Mouse (Mus musculus) heart, embryonic 11.5 days (tissue): ENCODE results near the gene Inpp4b. TPM values are rescaled to one million over a fixed set of nuclear protein-coding genes. Genes with fewer than 3 reads are reported as not detected.

Source experiments
- ATAC-seq: fragments of 200-750 bp; cut with Nextera tagmentation; replicated peaks from 2 replicates; pipeline ENCODE4 v1.8.0; 2017; ENCODE audit warnings: moderate library complexity; ENCODE audit not compliant: insufficient number of reproducible peaks, low FRiP score, low TSS enrichment
- H3K27ac ChIP-seq: fragments of 300-500 bp; sonication (generic); 2 replicates; pipeline ENCODE4 v1.5.1; 2014; ENCODE audit warnings: mild to moderate bottlenecking, low read depth, low read length
- H3K27me3 ChIP-seq: fragments of 300-500 bp; sonication (generic); 2 replicates; pipeline ENCODE4 v1.6.1; 2014; ENCODE audit warnings: mild to moderate bottlenecking, low read length, mixed read lengths; ENCODE audit not compliant: control insufficient read depth, insufficient read depth
- H3K36me3 ChIP-seq: fragments of 300-500 bp; sonication (generic); 2 replicates; pipeline ENCODE4 v1.6.1; 2014; ENCODE audit warnings: mild to moderate bottlenecking, low read length, moderate library complexity, mixed read lengths; ENCODE audit not compliant: control insufficient read depth, insufficient read depth
- H3K4me1 ChIP-seq: fragments of 300-500 bp; sonication (generic); 2 replicates; pipeline ENCODE4 v1.6.1; 2014; ENCODE audit warnings: low read length; ENCODE audit not compliant: control insufficient read depth, insufficient read depth
- H3K4me2 ChIP-seq: fragments of 300-500 bp; sonication (generic); 2 replicates; pipeline ENCODE4 v1.6.1; 2014; ENCODE audit warnings: mild to moderate bottlenecking, moderate library complexity
- H3K4me3 ChIP-seq: fragments of 300-500 bp; sonication (generic); 2 replicates; pipeline ENCODE4 v1.5.1; 2014; ENCODE audit warnings: low read depth, low read length
- H3K9ac ChIP-seq: fragments of 300-500 bp; sonication (generic); 2 replicates; pipeline ENCODE4 v1.6.1; 2014; ENCODE audit warnings: mild to moderate bottlenecking, low read depth, low read length, moderate library complexity
- H3K9me3 ChIP-seq: fragments of 300-500 bp; sonication (generic); replicated peaks from 2 replicates; pipeline ENCODE4 v1.6.1; 2016; ENCODE audit warnings: low read length; ENCODE audit not compliant: control insufficient read depth
- WGBS: fragments of 180-500 bp; shearing (Covaris S2); extraction: QIAGEN DNeasy Blood & Tissue Kit; methylation state at CpG from one replicate; pipeline ENCODE4 v1.1.7; 2014; ENCODE audit not compliant: insufficient replicate concordance; 5-methylcytosine and 5-hydroxymethylcytosine counted together
- polyA plus RNA-seq: library from polyadenylated mRNA; unstranded; fragments of >200 nt; fragmentation: Nextera tagmentation; extraction: Ambion mirVana; gene quantifications from 2 replicates; pipeline ENCODE4 v1.2.1, GENCODE M21; 2014

The Inpp4b gene
- polyA plus RNA-seq, 1 experiment from 2014 or later, result 8.0 TPM

- 78% methylated on average over 6 of the region's 6 CpGs for WGBS
- ATAC-seq, result no peak
- H3K27me3 ChIP-seq, result no peaks in the 10 kb centered on the region
Observed at GRCm38 (mm10) chr8:81358108-81358507, 15.8 kb downstream of the Inpp4b start.

GRCm38 (mm10) chr8:81360518-81360917 lies 18.2 kb downstream of the Inpp4b start:
- H3K4me2 ChIP-seq, result no peak overlapping the region
- no peaks in the 10 kb centered on the region for H3K36me3 ChIP-seq
- H3K4me3 ChIP-seq, result no peak overlapping the region
- no peaks in the 10 kb centered on the region for H3K4me1 ChIP-seq
- no peak for ATAC-seq
- no peak overlapping the region for H3K27ac ChIP-seq
- H3K27me3 ChIP-seq, result no peaks in the 10 kb centered on the region
- H3K9me3 ChIP-seq, result no peaks in the 10 kb centered on the region
- no peak overlapping the region for H3K9ac ChIP-seq
- WGBS, result 63% methylated on average over 2 of the region's 2 CpGs

More at GRCm38 (mm10) chr8:81358108-81358507, 15.8 kb downstream of the Inpp4b start:
- no peaks in the 10 kb centered on the region for H3K4me1 ChIP-seq
- no peak overlapping the region for H3K27ac ChIP-seq
- H3K4me2 ChIP-seq, result no peak overlapping the region
- no peak overlapping the region for H3K9ac ChIP-seq
- no peaks in the 10 kb centered on the region for H3K36me3 ChIP-seq
- H3K4me3 ChIP-seq, result no peak overlapping the region
- H3K9me3 ChIP-seq, result no peaks in the 10 kb centered on the region

- H3K36me3 ChIP-seq, result no peaks in the 10 kb centered on the region
- WGBS, result 86% methylated on average over 2 of the region's 2 CpGs
- no peak for ATAC-seq
Observed at GRCm38 (mm10) chr8:81361162-81361561, 18.8 kb downstream of the Inpp4b start.

GRCm38 (mm10) chr8:81370607-81371006 lies 28.3 kb downstream of the Inpp4b start:
- Histone ChIP-seq H3K4me3 (no peak overlapping the region), H3K4me1 (no peaks in the 10 kb centered on the region), H3K27ac (no peak overlapping the region), H3K4me2 (no peak overlapping the region), H3K36me3 (no peaks in the 10 kb centered on the region), H3K27me3 (no peaks in the 10 kb centered on the region), H3K9me3 (no peaks in the 10 kb centered on the region), H3K9ac (no peak overlapping the region)
- no peak for ATAC-seq
- 71% methylated on average over 5 of the region's 5 CpGs for WGBS

More at GRCm38 (mm10) chr8:81361162-81361561, 18.8 kb downstream of the Inpp4b start:
- Histone ChIP-seq H3K27ac (no peak overlapping the region), H3K4me2 (no peak overlapping the region), H3K27me3 (no peaks in the 10 kb centered on the region), H3K4me1 (no peaks in the 10 kb centered on the region), H3K9ac (no peak overlapping the region), H3K4me3 (no peak overlapping the region), H3K9me3 (no peaks in the 10 kb centered on the region)

GRCm38 (mm10) chr8:81371844-81372243 lies 29.5 kb downstream of the Inpp4b start:
- Histone ChIP-seq H3K9ac (no peak overlapping the region), H3K27me3 (no peaks in the 10 kb centered on the region), H3K9me3 (no peaks in the 10 kb centered on the region), H3K27ac (no peak overlapping the region), H3K4me2 (no peak overlapping the region), H3K36me3 (no peaks in the 10 kb centered on the region), H3K4me3 (no peak overlapping the region), H3K4me1 (no peaks in the 10 kb centered on the region)
- 77% methylated on average over 4 of the region's 4 CpGs for WGBS
- no peak for ATAC-seq

- ATAC-seq, result no peak
- Histone ChIP-seq H3K4me1 (no peaks in the 10 kb centered on the region), H3K4me2 (no peak overlapping the region), H3K27me3 (no peaks in the 10 kb centered on the region), H3K9me3 (no peaks in the 10 kb centered on the region), H3K36me3 (no peaks in the 10 kb centered on the region), H3K27ac (no peak overlapping the region), H3K4me3 (no peak overlapping the region), H3K9ac (no peak overlapping the region)
- 75% methylated on average over 4 of the region's 4 CpGs for WGBS
Observed at GRCm38 (mm10) chr8:81374877-81375475, 32.6 kb downstream of the Inpp4b start.

- Histone ChIP-seq H3K4me3 (no peak overlapping the region), H3K36me3 (no peaks in the 10 kb centered on the region), H3K4me2 (no peak overlapping the region), H3K9me3 (no peaks in the 10 kb centered on the region), H3K27ac (no peak overlapping the region), H3K4me1 (no peaks in the 10 kb centered on the region), H3K9ac (no peak overlapping the region), H3K27me3 (no peaks in the 10 kb centered on the region)
- no peak for ATAC-seq
- WGBS, result 85% methylated on average over 6 of the region's 6 CpGs
Observed at GRCm38 (mm10) chr8:81388953-81389352, 46.6 kb downstream of the Inpp4b start.

GRCm38 (mm10) chr8:81399071-81399470 lies 56.7 kb downstream of the Inpp4b start:
- Histone ChIP-seq H3K9ac (no peak overlapping the region), H3K4me2 (no peak overlapping the region), H3K36me3 (no peaks in the 10 kb centered on the region), H3K27ac (no peak overlapping the region), H3K4me3 (no peak overlapping the region), H3K9me3 (no peaks in the 10 kb centered on the region), H3K4me1 (no peaks in the 10 kb centered on the region), H3K27me3 (no peaks in the 10 kb centered on the region)
- no peak for ATAC-seq

- no peak overlapping the region for H3K4me3 ChIP-seq
- H3K9ac ChIP-seq, result no peak overlapping the region
- H3K27ac ChIP-seq, result no peak overlapping the region
- H3K27me3 ChIP-seq, result no peaks in the 10 kb centered on the region
- H3K36me3 ChIP-seq, result no peaks in the 10 kb centered on the region
- WGBS, result 74% methylated on average over 4 of the region's 4 CpGs
- no peaks in the 10 kb centered on the region for H3K4me1 ChIP-seq
- H3K4me2 ChIP-seq, result no peak overlapping the region
- H3K9me3 ChIP-seq, result no peaks in the 10 kb centered on the region
- no peak for ATAC-seq
Observed at GRCm38 (mm10) chr8:81399501-81399900, 57.1 kb downstream of the Inpp4b start.
